Mouse (Mus musculus) CH12.LX (cell line): Measurements from ENCODE around the gene Irf6. TPM values are rescaled to one million over a fixed set of nuclear protein-coding genes. Genes with fewer than 3 reads are reported as not detected.
A peak's percentile ranks its signal among the peaks of the same experiment; 100 is the strongest.

ENCODE experiments used
- DNase-seq: peaks from one replicate; pipeline ENCODE4 v3.0.0-alpha.2; 2013; ENCODE audit errors: extremely low read depth
- H3K27ac ChIP-seq: 2 replicates; pipeline ENCODE4 v1.5.1; 2012; ENCODE audit warnings: low read depth, mild to moderate bottlenecking, control low read depth, moderate library complexity; ENCODE audit not compliant: insufficient read depth
- H3K27me3 ChIP-seq: replicated peaks from 2 replicates; pipeline ENCODE3; 2012; ENCODE audit warnings: inconsistent platforms
- H3K36me3 ChIP-seq, 2 experiments: replicated peaks in 1 of 2; 2 replicates each; pipeline versions ENCODE3 to v1.6.1; 2012; ENCODE audit warnings: inconsistent platforms in 1 of 2, low read length in 1 of 2, mild to moderate bottlenecking in 1 of 2, mixed read lengths in 1 of 2, moderate library complexity in 1 of 2; ENCODE audit not compliant: control insufficient read depth in 1 of 2, insufficient read depth in 1 of 2
- H3K4me1 ChIP-seq, 2 experiments: 2 replicates each; pipeline ENCODE4 v1.6.1; 2012; ENCODE audit warnings: inconsistent platforms in 1 of 2, moderate library complexity in 1 of 2; ENCODE audit not compliant: insufficient read depth in 2 of 2, control insufficient read depth in 1 of 2
- H3K4me2 ChIP-seq: 2 replicates; pipeline ENCODE4 v1.6.1; 2012; ENCODE audit warnings: low read depth, mild to moderate bottlenecking, control low read depth; ENCODE audit not compliant: poor library complexity, insufficient read depth, severe bottlenecking
- H3K4me3 ChIP-seq, 3 experiments: fragments of 150-350 bp in 1 of 3; sonication (generic) in 1 of 3; replicated peaks in 1 of 3; 2 replicates each; pipeline versions ENCODE3 to v1.5.1; 2011 to 2012; ENCODE audit warnings: low read depth in 2 of 3, low read length in 2 of 3, mild to moderate bottlenecking in 2 of 3, moderate library complexity in 2 of 3, control low read depth in 1 of 3, improper control_type of control experiment in 1 of 3, inconsistent platforms in 1 of 3, mixed read lengths in 1 of 3; ENCODE audit not compliant: poor library complexity in 1 of 3
- H3K79me2 ChIP-seq: replicated peaks from 2 replicates; pipeline ENCODE4 v1.6.1; 2012; ENCODE audit warnings: mild to moderate bottlenecking, moderate library complexity; ENCODE audit not compliant: control insufficient read depth, poor library complexity, insufficient read depth, severe bottlenecking; ENCODE audit errors: extremely low read depth
- H3K9ac ChIP-seq: 2 replicates; pipeline ENCODE4 v1.6.1; 2012; ENCODE audit warnings: low read depth, mild to moderate bottlenecking, control low read depth, moderate library complexity; ENCODE audit not compliant: insufficient read depth
- H3K9me3 ChIP-seq: replicated peaks from 2 replicates; pipeline ENCODE3; 2012; ENCODE audit warnings: low read length, inconsistent platforms, mixed read lengths
- BHLHE40 ChIP-seq: IDR thresholded peaks from 2 replicates; pipeline ENCODE4 v1.6.1; 2011; ENCODE audit warnings: mild to moderate bottlenecking, low read depth, low read length, improper control_type of control experiment
- EP300 ChIP-seq: IDR thresholded peaks from 2 replicates; pipeline ENCODE4 v1.6.1; 2011; ENCODE audit warnings: low read length, improper control_type of control experiment
- ETS1 ChIP-seq: conservative IDR thresholded peaks from 2 replicates; pipeline ENCODE4 v1.6.1; 2012; ENCODE audit warnings: low read depth, mild to moderate bottlenecking, inconsistent platforms, low read length, improper control_type of control experiment, moderate library complexity
- GABPA ChIP-seq: IDR thresholded peaks from 2 replicates; pipeline ENCODE4 v1.6.1; 2012; ENCODE audit warnings: low read depth, low read length, improper control_type of control experiment, inconsistent platforms; ENCODE audit not compliant: insufficient replicate concordance
- IRF4 ChIP-seq: IDR thresholded peaks from 2 replicates; pipeline ENCODE4 v1.6.1; 2014; ENCODE audit warnings: low read depth, mild to moderate bottlenecking, inconsistent platforms, low read length, improper control_type of control experiment
- JUN ChIP-seq: IDR thresholded peaks from 2 replicates; pipeline ENCODE4 v1.6.1; 2011; ENCODE audit warnings: low read depth, mild to moderate bottlenecking, low read length, improper control_type of control experiment, moderate library complexity; ENCODE audit not compliant: insufficient read depth
- MEF2A ChIP-seq: IDR thresholded peaks from 2 replicates; pipeline ENCODE4 v1.6.1; 2014; ENCODE audit warnings: low read depth, mild to moderate bottlenecking, inconsistent platforms, low read length, improper control_type of control experiment, borderline replicate concordance
- POLR2A ChIP-seq: IDR thresholded peaks from 2 replicates; pipeline ENCODE4 v1.6.1; 2011; ENCODE audit warnings: low read depth, mild to moderate bottlenecking, improper control_type of control experiment, low read length
- SIN3A ChIP-seq: IDR thresholded peaks from 2 replicates; pipeline ENCODE4 v1.6.1; 2012; ENCODE audit warnings: low read length, improper control_type of control experiment, inconsistent platforms
- TBP ChIP-seq: conservative IDR thresholded peaks from 2 replicates; pipeline ENCODE4 v1.6.1; 2011; ENCODE audit warnings: low read depth, low read length, improper control_type of control experiment
- TCF12 ChIP-seq: IDR thresholded peaks from 2 replicates; pipeline ENCODE4 v1.6.1; 2014; ENCODE audit warnings: low read depth, mild to moderate bottlenecking, inconsistent platforms, low read length, improper control_type of control experiment
- USF2 ChIP-seq: conservative IDR thresholded peaks from 2 replicates; pipeline ENCODE4 v1.6.1; 2011; ENCODE audit warnings: low read depth, low read length, improper control_type of control experiment
- ZMIZ1 ChIP-seq: IDR thresholded peaks from 2 replicates; pipeline ENCODE4 v1.6.1; 2012; ENCODE audit warnings: low read depth, mild to moderate bottlenecking, inconsistent platforms, low read length, improper control_type of control experiment
- dilution Hi-C: fragments of 300-500 bp; cut with MboI; formaldehyde crosslinking; loops from 2 replicates; pipeline ENCODE4 v1.14.3; 2020; ENCODE audit warnings: low sequenced_read_pairs; ENCODE audit not compliant: extremely low pct_unique_long_range_greater_than_20kb, extremely low pct_ligation_motif_present
- in situ Hi-C: fragments of 300-500 bp; cut with MboI; formaldehyde crosslinking; loops from 3 replicates; pipeline ENCODE4 v1.14.3; 2019; ENCODE audit warnings: low sequenced_read_pairs, low pct_ligation_motif_present, low pct_unique_long_range_greater_than_20kb, mixed read lengths
- polyA plus RNA-seq: library from polyadenylated mRNA; unstranded; fragments of >175 nt; gene quantifications from 2 replicates; pipeline ENCODE4 v1.2.1, GENCODE M21; 2012; ENCODE audit warnings: low read depth; ENCODE audit not compliant: insufficient read length
- total RNA-seq, 2 experiments: library from RNA; depleted of rRNA; stranded (reverse); fragments of 300-350 nt in 1 of 2; fragments of >200 nt in 1 of 2; gene quantifications; 2 replicates each; pipeline ENCODE4 v1.2.3; 2012 to 2014

Gene Irf6
- total and polyA plus RNA-seq, 3 experiments = 0.31 to 13.0 (median 0.43) TPM

GRCm38 (mm10) chr1:193174143-193174733 lies 21.3 kb downstream of the Irf6 start:
- Histone ChIP-seq H3K4me3 (peak overlapping the region; percentile 81 to 96 (median 85)), H3K9me3 (no peaks in the 10 kb centered on the region), H3K4me2 (peak overlapping the region; percentile 61), H3K4me1 (peaks cover 7 to 58% of the 10 kb centered on the region in 2 experiments), H3K27ac (peak overlapping the region; percentile 12; the same call in 1 of the 2 replicates), H3K9ac (peak overlapping the region; percentile 89), H3K36me3 (peaks cover 10 to 36% of the 10 kb centered on the region in 2 experiments), H3K79me2 (peaks cover 17% of the 10 kb centered on the region; the same call in 1 of the 2 replicates), H3K27me3 (no peaks in the 10 kb centered on the region)
- DNase-seq = no peak
- dilution Hi-C loops (no loop called here), in situ Hi-C loops (no loop called here)
- peak; percentile 19; the same call in 1 of the 2 replicates for TF ChIP-seq POLR2A
- TF ChIP-seq GABPA = no peak

GRCm38 (mm10) chr1:193181104-193181503 lies 28.2 kb downstream of the Irf6 start:
- Histone ChIP-seq H3K4me2 (no peak overlapping the region; the same call in 1 of the 2 replicates), H3K27me3 (no peaks in the 10 kb centered on the region), H3K9me3 (no peaks in the 10 kb centered on the region), H3K4me1 (peaks cover 20 to 72% of the 10 kb centered on the region in 2 experiments), H3K36me3 (peaks cover 58 to 85% of the 10 kb centered on the region in 2 experiments), H3K27ac (peak overlapping the region; percentile 55), H3K9ac (no peak overlapping the region), H3K79me2 (0 out of 2 replicates have a peak, but pooled peaks cover 4% of the 10 kb centered on the region), H3K4me3 (no peak overlapping the region)
- DNase-seq = no peak
- TF ChIP-seq JUN (no peak), MEF2A (peak; percentile 66; the same call in 1 of the 2 replicates), ZMIZ1 (no peak), BHLHE40 (0 out of 2 replicates have a peak, but pooled peaks have one; percentile 18), USF2 (no peak), TBP (no peak), SIN3A (peak; percentile 49; the same call in 1 of the 2 replicates), TCF12 (peak; percentile 79), ETS1 (peak; percentile 36; the same call in 1 of the 2 replicates), EP300 (peak; percentile 68), IRF4 (peak; percentile 82), POLR2A (peak; percentile 15; the same call in 1 of the 2 replicates)
- in situ Hi-C loops = no loop called here
- dilution Hi-C loops = no loop called here
